Mouse (Mus musculus): Measurements from ENCODE around the gene Tmcc2. TPM values are rescaled to one million over a fixed set of nuclear protein-coding genes. Genes with fewer than 3 reads are reported as not detected.

The Tmcc2 gene
- polyA plus RNA-seq, 1 experiment from 2014 or later, result 4.5 TPM

- H3K27me3 ChIP-seq (ENCODE audit: insufficient read depth, low read length), result no peaks in the 10 kb centered on the region
- H3K4me2 ChIP-seq (ENCODE audit: low read length), result no peak overlapping the region
- no peak for ATAC-seq (replicated peaks; ENCODE audit: low FRiP score, low read depth)
- no peaks in the 10 kb centered on the region for H3K9me3 ChIP-seq (replicated peaks; ENCODE audit: low read length)
- no peaks in the 10 kb centered on the region for H3K4me1 ChIP-seq (replicated peaks; ENCODE audit: insufficient read depth, low read length)
- 0 out of 2 replicates have a peak, but pooled peaks cover 5% of the 10 kb centered on the region for H3K36me3 ChIP-seq (ENCODE audit: insufficient read depth, low read length)
- no peak overlapping the region for H3K4me3 ChIP-seq (replicated peaks; ENCODE audit: low read depth, low read length)
- no peak for DNase-seq (ENCODE audit: low spot score)
- H3K9ac ChIP-seq (ENCODE audit: low read depth, low read length), result no peak overlapping the region
- no peak for TF ChIP-seq CTCF (IDR thresholded peaks at IDR 0.05; ENCODE audit: low read depth)
- no peak overlapping the region for H3K27ac ChIP-seq
- WGBS, result 84% methylated on average over 8 of the region's 8 CpGs
Measured at GRCm38 (mm10) chr1:132366235-132366634, 24.8 kb downstream of the Tmcc2 start.

GRCm38 (mm10) chr1:132365645-132366044 lies 25.4 kb downstream of the Tmcc2 start:
- peaks cover 9% of the 10 kb centered on the region; the same call in 1 of the 2 replicates for H3K36me3 ChIP-seq (ENCODE audit: insufficient read depth, low read length)
- no peaks in the 10 kb centered on the region for H3K27me3 ChIP-seq (ENCODE audit: insufficient read depth, low read length)
- H3K27ac ChIP-seq, result no peak overlapping the region
- ATAC-seq (replicated peaks; ENCODE audit: low FRiP score, low read depth) (no peak), DNase-seq (ENCODE audit: low spot score) (no peak)
- no peak overlapping the region for H3K4me2 ChIP-seq (ENCODE audit: low read length)
- no peaks in the 10 kb centered on the region for H3K9me3 ChIP-seq (replicated peaks; ENCODE audit: low read length)
- WGBS, result 73% methylated on average over 4 of the region's 4 CpGs
- H3K4me3 ChIP-seq (replicated peaks; ENCODE audit: low read depth, low read length), result no peak overlapping the region
- no peak for TF ChIP-seq CTCF (IDR thresholded peaks at IDR 0.05; ENCODE audit: low read depth)
- no peak overlapping the region for H3K9ac ChIP-seq (ENCODE audit: low read depth, low read length)
- no peaks in the 10 kb centered on the region for H3K4me1 ChIP-seq (replicated peaks; ENCODE audit: insufficient read depth, low read length)

GRCm38 (mm10) chr1:132364896-132365557 lies 26.1 kb downstream of the Tmcc2 start:
- no peak for TF ChIP-seq CTCF (IDR thresholded peaks at IDR 0.05; ENCODE audit: low read depth)
- no peak overlapping the region for H3K4me2 ChIP-seq (ENCODE audit: low read length)
- H3K9ac ChIP-seq (ENCODE audit: low read depth, low read length), result no peak overlapping the region
- WGBS, result 90% methylated on average over 7 of the region's 7 CpGs
- no peak overlapping the region for H3K4me3 ChIP-seq (replicated peaks; ENCODE audit: low read depth, low read length)
- DNase-seq (ENCODE audit: low spot score), result no peak
- ATAC-seq (replicated peaks; ENCODE audit: low FRiP score, low read depth), result no peak
- no peaks in the 10 kb centered on the region for H3K9me3 ChIP-seq (replicated peaks; ENCODE audit: low read length)
- H3K27ac ChIP-seq, result no peak overlapping the region
- no peaks in the 10 kb centered on the region for H3K27me3 ChIP-seq (ENCODE audit: insufficient read depth, low read length)
- peaks cover 15% of the 10 kb centered on the region for H3K36me3 ChIP-seq (ENCODE audit: insufficient read depth, low read length)
- no peaks in the 10 kb centered on the region for H3K4me1 ChIP-seq (replicated peaks; ENCODE audit: insufficient read depth, low read length)

- 80% methylated on average over 3 of the region's 3 CpGs for WGBS
- no peaks in the 10 kb centered on the region for H3K9me3 ChIP-seq (replicated peaks; ENCODE audit: low read length)
- H3K9ac ChIP-seq (ENCODE audit: low read depth, low read length), result no peak overlapping the region
- H3K4me2 ChIP-seq (ENCODE audit: low read length), result no peak overlapping the region
- no peak for TF ChIP-seq CTCF (IDR thresholded peaks at IDR 0.05; ENCODE audit: low read depth)
- no peak overlapping the region for H3K27ac ChIP-seq
- no peak overlapping the region for H3K4me3 ChIP-seq (replicated peaks; ENCODE audit: low read depth, low read length)
- H3K27me3 ChIP-seq (ENCODE audit: insufficient read depth, low read length), result no peaks in the 10 kb centered on the region
- DNase-seq (ENCODE audit: low spot score) (no peak), ATAC-seq (replicated peaks; ENCODE audit: low FRiP score, low read depth) (no peak)
- no peaks in the 10 kb centered on the region for H3K4me1 ChIP-seq (replicated peaks; ENCODE audit: insufficient read depth, low read length)
- H3K36me3 ChIP-seq (ENCODE audit: insufficient read depth, low read length), result peaks cover 20% of the 10 kb centered on the region
Measured at GRCm38 (mm10) chr1:132364388-132364787, 26.7 kb downstream of the Tmcc2 start.

GRCm38 (mm10) chr1:132361959-132362358 lies 29.1 kb downstream of the Tmcc2 start:
- no peak for TF ChIP-seq CTCF (IDR thresholded peaks at IDR 0.05; ENCODE audit: low read depth)
- H3K27ac ChIP-seq, result no peak overlapping the region
- H3K4me2 ChIP-seq (ENCODE audit: low read length), result no peak overlapping the region
- DNase-seq (ENCODE audit: low spot score) (no peak), ATAC-seq (replicated peaks; ENCODE audit: low FRiP score, low read depth) (no peak)
- H3K9me3 ChIP-seq (replicated peaks; ENCODE audit: low read length), result no peaks in the 10 kb centered on the region
- H3K4me3 ChIP-seq (replicated peaks; ENCODE audit: low read depth, low read length), result no peak overlapping the region
- no peaks in the 10 kb centered on the region for H3K4me1 ChIP-seq (replicated peaks; ENCODE audit: insufficient read depth, low read length)
- H3K27me3 ChIP-seq (ENCODE audit: insufficient read depth, low read length), result no peaks in the 10 kb centered on the region
- peaks cover 27% of the 10 kb centered on the region for H3K36me3 ChIP-seq (ENCODE audit: insufficient read depth, low read length)
- 66% methylated on average over 6 of the region's 6 CpGs for WGBS
- H3K9ac ChIP-seq (ENCODE audit: low read depth, low read length), result no peak overlapping the region

GRCm38 (mm10) chr1:132356841-132357240 lies 34.2 kb downstream of the Tmcc2 start:
- 44% methylated on average over 1 of the region's 1 CpGs for WGBS
- no peak for ATAC-seq (replicated peaks; ENCODE audit: low FRiP score, low read depth)

More at GRCm38 (mm10) chr1:132356841-132357240, 34.2 kb downstream of the Tmcc2 start:
- Histone ChIP-seq H3K9me3 (replicated peaks; ENCODE audit: low read length) (no peaks in the 10 kb centered on the region), H3K27me3 (ENCODE audit: insufficient read depth, low read length) (no peaks in the 10 kb centered on the region), H3K36me3 (ENCODE audit: insufficient read depth, low read length) (peaks cover 23% of the 10 kb centered on the region), H3K9ac (ENCODE audit: low read depth, low read length) (no peak overlapping the region), H3K4me3 (replicated peaks; ENCODE audit: low read depth, low read length) (no peak overlapping the region), H3K4me2 (ENCODE audit: low read length) (no peak overlapping the region), H3K27ac (no peak overlapping the region), H3K4me1 (replicated peaks; ENCODE audit: insufficient read depth, low read length) (peaks cover 6% of the 10 kb centered on the region; the same call in 1 of the 2 replicates)
- no peak for TF ChIP-seq CTCF (IDR thresholded peaks at IDR 0.05; ENCODE audit: low read depth)
- DNase-seq (ENCODE audit: low spot score), result no peak

All from kidney, postnatal 0 days (tissue).